Mouse (Mus musculus) hindbrain, embryonic 14.5 days (tissue): ENCODE measurements at regions not wholly inside any gene's neighbourhood (a gene's known extent, or its start where the extent isn't known, plus 50 kb on each side); places are given as distances from the start of the nearest gene placed in this dataset.

Experiments used
- ATAC-seq: fragments of 200-750 bp; cut with Nextera tagmentation; 2 replicates; pipeline ENCODE4 v1.8.0; 2017; ENCODE audit warnings: moderate number of reproducible peaks, mild to moderate bottlenecking, moderate TSS enrichment, moderate library complexity; ENCODE audit not compliant: low FRiP score
- DNase-seq: peaks from one replicate; pipeline ENCODE4 v3.0.0-alpha.2; 2015; ENCODE audit warnings: low spot score
- H3K27ac ChIP-seq: fragments of 300-500 bp; sonication (generic); 2 replicates; pipeline ENCODE4 v1.5.1; 2014; ENCODE audit warnings: mild to moderate bottlenecking, moderate library complexity
- H3K27me3 ChIP-seq: fragments of 300-500 bp; sonication (generic); 2 replicates; pipeline ENCODE4 v1.6.1; 2014; ENCODE audit warnings: mild to moderate bottlenecking, low read length, mixed read lengths; ENCODE audit not compliant: control insufficient read depth, insufficient read depth
- H3K36me3 ChIP-seq: fragments of 300-500 bp; sonication (generic); replicated peaks from 2 replicates; pipeline ENCODE4 v1.6.1; 2014; ENCODE audit not compliant: control insufficient read depth, insufficient read depth
- H3K4me1 ChIP-seq: fragments of 300-500 bp; sonication (generic); replicated peaks from 2 replicates; pipeline ENCODE4 v1.6.1; 2014; ENCODE audit warnings: antibody characterized with exemption, low read length, mixed read lengths; ENCODE audit not compliant: control insufficient read depth, insufficient read depth
- H3K4me2 ChIP-seq: fragments of 300-500 bp; sonication (generic); replicated peaks from 2 replicates; pipeline ENCODE4 v1.6.1; 2014; ENCODE audit warnings: mild to moderate bottlenecking, moderate library complexity
- H3K4me3 ChIP-seq: fragments of 300-500 bp; sonication (generic); replicated peaks from 2 replicates; pipeline ENCODE4 v1.5.1; 2014; ENCODE audit warnings: mild to moderate bottlenecking, low read length
- H3K9ac ChIP-seq: fragments of 300-500 bp; sonication (generic); 2 replicates; pipeline ENCODE4 v1.6.1; 2014
- H3K9me3 ChIP-seq: fragments of 300-500 bp; sonication (generic); 2 replicates; pipeline ENCODE4 v1.6.1; 2016; ENCODE audit warnings: low read length; ENCODE audit not compliant: control insufficient read depth
- WGBS: fragments of 180-500 bp; shearing (Covaris S2); extraction: QIAGEN DNeasy Blood & Tissue Kit; methylation state at CpG from one replicate; pipeline ENCODE4 v1.1.7; 2014; 5-methylcytosine and 5-hydroxymethylcytosine counted together

GRCm38 (mm10) chr13:89410504-89410903 lies 129.1 kb upstream of the Hapln1 start:
- DNase-seq = no peak
- 80% methylated on average over 2 of the region's 2 CpGs for WGBS
- ATAC-seq = no peak
- H3K27ac ChIP-seq = no peak overlapping the region
- H3K4me3 ChIP-seq = no peak overlapping the region
- H3K4me2 ChIP-seq = no peak overlapping the region
- H3K4me1 ChIP-seq = no peaks in the 10 kb centered on the region
- H3K27me3 ChIP-seq = no peaks in the 10 kb centered on the region
- no peak overlapping the region for H3K9ac ChIP-seq
- no peaks in the 10 kb centered on the region for H3K36me3 ChIP-seq
- no peaks in the 10 kb centered on the region for H3K9me3 ChIP-seq

DNA sequence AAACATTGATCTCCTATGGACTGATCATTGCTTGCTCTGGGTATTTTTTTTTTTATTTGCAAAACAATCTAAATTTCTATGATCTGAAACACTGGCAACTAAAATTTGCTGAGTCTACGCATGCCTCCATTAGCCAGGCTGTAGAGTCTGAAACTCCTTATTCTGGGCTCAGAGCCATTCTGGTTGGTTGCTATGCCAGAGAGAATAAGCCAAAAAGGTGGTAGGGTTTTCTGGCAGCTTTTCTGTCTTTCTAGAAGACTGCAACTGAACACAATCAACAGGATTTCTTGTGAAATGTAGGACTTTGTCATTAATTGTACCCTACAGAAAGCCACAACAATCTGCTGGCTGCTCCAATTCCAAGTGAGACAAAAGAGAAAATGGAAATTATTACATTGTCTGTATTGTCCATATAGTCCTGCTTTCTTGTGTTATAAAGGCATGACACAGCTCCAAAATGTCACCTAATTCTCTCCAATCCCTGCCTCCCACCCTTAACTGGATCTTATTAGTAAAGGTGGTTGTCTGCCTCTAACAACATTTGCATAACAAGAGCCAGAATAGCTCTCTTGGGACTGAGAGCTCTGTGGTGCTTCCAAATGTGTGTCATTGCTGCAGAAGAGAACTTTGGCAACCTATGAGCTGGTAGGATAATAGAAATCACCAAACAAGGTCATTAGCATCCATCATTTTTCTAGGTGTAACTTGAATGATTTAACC lies 126.7 kb upstream of the Hapln1 start:
- peak; percentile 41 for DNase-seq
- no peaks in the 10 kb centered on the region for H3K4me1 ChIP-seq
- H3K9ac ChIP-seq = no peak overlapping the region
- no peaks in the 10 kb centered on the region for H3K36me3 ChIP-seq
- no peak overlapping the region for H3K4me2 ChIP-seq
- ATAC-seq = no peak
- H3K9me3 ChIP-seq = no peaks in the 10 kb centered on the region
- WGBS = 74% methylated on average over 1 of the region's 1 CpGs
- H3K4me3 ChIP-seq = no peak overlapping the region
- H3K27ac ChIP-seq = no peak overlapping the region
- no peaks in the 10 kb centered on the region for H3K27me3 ChIP-seq

DNA sequence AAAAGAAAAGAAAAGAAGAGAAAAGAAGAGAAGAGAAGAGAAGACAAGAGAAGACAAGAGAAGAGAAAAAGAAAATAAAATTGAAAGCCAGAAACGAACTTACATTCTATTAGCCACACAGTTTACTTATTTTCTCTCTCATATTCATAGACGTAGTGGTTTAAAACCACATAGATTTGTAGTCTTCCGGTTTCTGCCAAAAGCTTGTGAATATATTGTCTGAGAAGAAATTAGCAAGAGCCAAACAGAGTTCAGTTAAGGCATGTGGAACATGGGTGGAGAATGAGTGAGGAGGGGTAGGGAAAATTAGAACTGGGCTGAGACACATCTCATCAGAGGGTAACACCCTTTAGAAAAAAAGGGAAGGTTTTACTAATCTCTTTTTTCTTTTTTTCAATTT lies 120.8 kb upstream of the Hapln1 start:
- H3K9ac ChIP-seq = no peak overlapping the region
- ATAC-seq = no peak
- no peak overlapping the region for H3K27ac ChIP-seq
- no peaks in the 10 kb centered on the region for H3K36me3 ChIP-seq
- no peak overlapping the region for H3K4me2 ChIP-seq
- H3K27me3 ChIP-seq = no peaks in the 10 kb centered on the region
- DNase-seq = no peak
- no peaks in the 10 kb centered on the region for H3K9me3 ChIP-seq
- H3K4me1 ChIP-seq = no peaks in the 10 kb centered on the region
- WGBS = 89% methylated on average over 3 of the region's 3 CpGs
- H3K4me3 ChIP-seq = no peak overlapping the region

DNA sequence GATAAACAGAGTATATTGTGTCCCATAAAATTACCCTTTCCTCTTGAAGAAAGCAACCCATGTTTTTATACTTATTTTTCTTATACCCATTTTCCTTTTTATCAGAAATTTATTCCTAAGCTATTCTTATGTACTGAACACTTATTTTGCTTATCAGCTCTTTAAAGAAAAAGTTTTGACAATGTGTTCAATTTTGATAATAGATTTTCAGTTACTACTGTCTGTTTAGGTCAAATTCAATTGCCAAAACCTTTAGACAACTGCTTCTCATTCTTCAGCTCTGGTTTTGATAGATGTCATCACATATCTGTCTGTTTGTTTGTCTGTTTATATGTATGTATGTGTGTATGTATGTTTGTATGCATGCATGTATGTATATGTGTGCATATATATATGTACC lies 117.8 kb upstream of the Hapln1 start:
- no peaks in the 10 kb centered on the region for H3K9me3 ChIP-seq
- ATAC-seq (no peak), DNase-seq (no peak)
- H3K27ac ChIP-seq = no peak overlapping the region
- no peak overlapping the region for H3K4me3 ChIP-seq
- no peak overlapping the region for H3K9ac ChIP-seq
- no peaks in the 10 kb centered on the region for H3K36me3 ChIP-seq
- H3K4me2 ChIP-seq = no peak overlapping the region
- no peaks in the 10 kb centered on the region for H3K27me3 ChIP-seq
- no peaks in the 10 kb centered on the region for H3K4me1 ChIP-seq

- H3K9ac ChIP-seq = no peak overlapping the region
- no peak for ATAC-seq
- DNase-seq = no peak
- H3K27ac ChIP-seq = no peak overlapping the region
- H3K4me2 ChIP-seq = no peak overlapping the region
- no peak overlapping the region for H3K4me3 ChIP-seq
- no peaks in the 10 kb centered on the region for H3K36me3 ChIP-seq
- no peaks in the 10 kb centered on the region for H3K27me3 ChIP-seq
- H3K4me1 ChIP-seq = no peaks in the 10 kb centered on the region
- no peaks in the 10 kb centered on the region for H3K9me3 ChIP-seq
These were observed 116.1 kb upstream of the Hapln1 start for GRCm38 (mm10) chr13:89423491-89423890.

GRCm38 (mm10) chr13:89428272-89429071 lies 111.1 kb upstream of the Hapln1 start:
- Histone ChIP-seq H3K9me3 (no peaks in the 10 kb centered on the region), H3K4me1 (no peaks in the 10 kb centered on the region; the same call in 1 of the 2 replicates), H3K4me2 (no peak overlapping the region), H3K36me3 (no peaks in the 10 kb centered on the region), H3K9ac (no peak overlapping the region), H3K27ac (no peak overlapping the region), H3K4me3 (no peak overlapping the region), H3K27me3 (no peaks in the 10 kb centered on the region)
- no peak for DNase-seq
- WGBS = 23% methylated on average over 12 of the region's 12 CpGs
- no peak for ATAC-seq

DNA sequence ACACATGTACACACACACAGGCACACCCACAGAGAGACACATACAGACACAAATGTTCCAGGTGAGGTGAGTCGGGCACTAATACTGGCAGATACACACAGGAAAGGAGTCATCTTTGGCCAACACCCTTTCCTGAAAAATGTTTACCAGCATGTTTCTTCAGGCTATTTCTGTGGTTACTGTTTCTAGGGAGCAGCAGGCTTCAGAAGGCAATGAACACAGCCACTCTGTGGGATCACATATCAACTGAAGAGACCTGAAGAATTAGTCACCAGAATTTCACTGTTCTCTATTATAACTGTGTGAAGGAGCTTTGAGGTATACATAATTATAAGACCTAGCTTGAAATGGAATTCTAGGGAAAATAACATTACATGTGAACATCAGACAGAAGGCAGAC lies 94.7 kb upstream of the Hapln1 start:
- no peak overlapping the region for H3K9ac ChIP-seq
- H3K9me3 ChIP-seq = no peaks in the 10 kb centered on the region
- no peaks in the 10 kb centered on the region for H3K4me1 ChIP-seq
- H3K4me3 ChIP-seq = no peak overlapping the region
- no peaks in the 10 kb centered on the region for H3K36me3 ChIP-seq
- DNase-seq (no peak), ATAC-seq (no peak)
- no peaks in the 10 kb centered on the region for H3K27me3 ChIP-seq
- H3K4me2 ChIP-seq = no peak overlapping the region
- WGBS = 92% methylated on average over 1 of the region's 1 CpGs
- no peak overlapping the region for H3K27ac ChIP-seq

- WGBS = 96% methylated on average over 1 of the region's 1 CpGs
- Histone ChIP-seq H3K4me2 (no peak overlapping the region), H3K4me3 (no peak overlapping the region), H3K27ac (no peak overlapping the region), H3K36me3 (no peaks in the 10 kb centered on the region), H3K9me3 (no peaks in the 10 kb centered on the region), H3K27me3 (no peaks in the 10 kb centered on the region), H3K4me1 (no peaks in the 10 kb centered on the region), H3K9ac (no peak overlapping the region)
- DNase-seq (no peak), ATAC-seq (no peak)
These were observed 85.8 kb upstream of the Hapln1 start for GRCm38 (mm10) chr13:89453819-89454218.

DNA sequence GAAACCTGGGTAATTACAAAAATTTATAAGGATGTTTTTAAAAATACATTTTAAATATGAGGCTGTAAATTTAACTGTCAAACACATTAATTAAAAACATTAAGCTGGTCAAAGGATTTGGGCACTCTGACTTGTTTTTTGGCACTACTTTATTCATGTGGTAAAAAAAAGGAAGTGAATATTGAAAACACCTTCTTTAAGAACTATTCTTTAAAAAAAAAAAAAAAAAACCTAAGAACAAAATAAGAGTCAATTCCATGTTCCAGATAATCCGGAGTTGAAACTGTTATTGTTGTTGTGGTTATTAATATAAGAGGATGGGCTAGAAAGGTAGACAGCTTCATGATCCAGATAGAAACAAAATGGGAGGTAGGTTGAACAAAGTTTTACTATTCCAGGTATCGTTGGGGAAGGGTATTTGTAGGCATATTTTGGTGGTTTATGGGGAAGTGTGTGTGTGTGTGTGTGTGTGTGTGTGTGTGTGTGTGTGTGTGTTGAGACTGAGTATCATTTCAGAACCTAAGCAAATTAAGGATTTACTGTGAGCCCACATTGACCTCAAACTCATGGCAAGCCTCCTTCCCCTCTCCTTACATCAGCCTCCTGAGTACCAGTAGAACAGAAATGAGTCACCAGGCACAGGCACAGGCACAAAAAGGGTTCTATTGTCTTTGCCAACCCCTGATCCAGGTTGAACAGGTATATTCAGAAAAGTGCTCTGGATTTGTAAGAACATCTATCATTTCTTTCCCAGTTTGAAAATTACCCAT lies 85.2 kb upstream of the Hapln1 start:
- Histone ChIP-seq H3K4me1 (no peaks in the 10 kb centered on the region), H3K27me3 (no peaks in the 10 kb centered on the region), H3K27ac (no peak overlapping the region), H3K9me3 (no peaks in the 10 kb centered on the region), H3K4me2 (no peak overlapping the region), H3K36me3 (no peaks in the 10 kb centered on the region), H3K9ac (no peak overlapping the region), H3K4me3 (no peak overlapping the region)
- DNase-seq (no peak), ATAC-seq (no peak)
- WGBS = 87% methylated on average over 2 of the region's 2 CpGs
